Mouse (Mus musculus): ENCODE results near the gene Tjp2. TPM values are rescaled to one million over a fixed set of nuclear protein-coding genes. Genes with fewer than 3 reads are reported as not detected.

Gene Tjp2
- total and polyA plus RNA-seq, 3 experiments, result 9.0 to 17.8 (median 13.7) TPM

DNA sequence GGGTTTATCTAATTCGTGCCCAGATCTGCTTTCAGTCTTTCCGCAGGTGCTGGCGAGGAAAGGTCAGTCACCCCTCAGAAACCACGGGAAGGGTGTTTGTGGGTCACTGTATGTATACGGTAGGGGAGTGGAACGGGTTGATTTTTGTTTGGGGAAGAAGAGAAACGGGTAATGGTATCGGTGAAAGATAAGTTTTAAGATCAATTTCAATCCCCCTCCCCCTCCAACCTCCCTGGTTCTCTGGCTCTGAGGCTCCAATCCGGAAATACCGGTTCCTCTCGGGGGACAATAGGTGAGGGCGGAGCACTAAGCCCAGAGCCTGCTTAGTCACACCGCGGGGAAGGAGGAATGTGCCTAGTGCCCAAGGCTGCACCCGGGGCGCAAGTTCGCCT, 471 bp upstream of the Tjp2 start:
- no peak for TF ChIP-seq ZKSCAN1 (IDR thresholded peaks at IDR 0.05; ENCODE audit: borderline replicate concordance, low read depth, low read length)
- TF ChIP-seq BHLHE40 (IDR thresholded peaks at IDR 0.05; ENCODE audit: low read depth, low read length), result peak; percentile 53; the same call in 1 of the 2 replicates
- no peak for TF ChIP-seq MYC (IDR thresholded peaks at IDR 0.05; ENCODE audit: low read depth, low read length)
- TF ChIP-seq ELF1 (IDR thresholded peaks at IDR 0.05; ENCODE audit: low read depth, low read length), result peak; percentile 84
- peak; percentile 62 for TF ChIP-seq POLR2A (IDR thresholded peaks at IDR 0.05; ENCODE audit: low read depth, low read length)
- peak; percentile 48; the same call in 1 of the 2 replicates for TF ChIP-seq TCF12 (IDR thresholded peaks at IDR 0.05; ENCODE audit: low read depth, low read length)
- peak; percentile 54; the same call in 1 of the 2 replicates for TF ChIP-seq IRF4 (IDR thresholded peaks at IDR 0.05; ENCODE audit: low read depth, low read length)

GRCm38 (mm10) chr19:24223851-24224251, 979 bp downstream of the Tjp2 start:
- H3K9me3 ChIP-seq (replicated peaks; ENCODE audit: low read length), result no peaks in the 10 kb centered on the region
- no peaks in the 10 kb centered on the region for H3K36me3 ChIP-seq (replicated peaks in 1 of 2; ENCODE audit: control insufficient read depth in 1 of 2, insufficient read depth in 1 of 2, low read length in 1 of 2)
- peak overlapping the region; percentile 74 for H3K4me2 ChIP-seq (ENCODE audit: insufficient read depth, low read depth, poor library complexity, severe bottlenecking)
- dilution Hi-C loops (cut with MboI; ENCODE audit: extremely low pct_ligation_motif_present, extremely low pct_unique_long_range_greater_than_20kb, low sequenced_read_pairs) (no loop called here), in situ Hi-C loops (cut with MboI; ENCODE audit: low pct_ligation_motif_present, low pct_unique_long_range_greater_than_20kb, low sequenced_read_pairs) (no loop called here)
- H3K9ac ChIP-seq (ENCODE audit: insufficient read depth, low read depth), result peak overlapping the region; percentile 68
- 0 out of 2 replicates have a peak, but pooled peaks cover 4% of the 10 kb centered on the region for H3K79me2 ChIP-seq (replicated peaks; ENCODE audit: control insufficient read depth, extremely low read depth, insufficient read depth, poor library complexity, severe bottlenecking)
- H3K4me1 ChIP-seq (ENCODE audit: control insufficient read depth in 1 of 2, insufficient read depth in 2 of 2), result peaks cover 5 to 38% of the 10 kb centered on the region in 2 experiments
- no peak for DNase-seq (ENCODE audit: extremely low read depth)
- H3K27ac ChIP-seq (ENCODE audit: insufficient read depth, low read depth), result no peak overlapping the region
- H3K4me3 ChIP-seq (replicated peaks in 1 of 3; ENCODE audit: low read depth in 2 of 3, low read length in 2 of 3, poor library complexity in 1 of 3), result peak overlapping the region; percentile 60 to 91 (median 74)
- no peaks in the 10 kb centered on the region for H3K27me3 ChIP-seq (replicated peaks)
- TF ChIP-seq MEF2A (IDR thresholded peaks at IDR 0.05; ENCODE audit: borderline replicate concordance, low read depth, low read length) (no peak), CTCF (conservative IDR thresholded peaks at IDR 0.05 in 1 of 2, IDR thresholded peaks at IDR 0.05 in 1 of 2; ENCODE audit: low read depth in 2 of 2, low read length in 2 of 2) (no peak), JUN (IDR thresholded peaks at IDR 0.05; ENCODE audit: insufficient read depth, low read depth, low read length) (no peak), MAZ (IDR thresholded peaks at IDR 0.05; ENCODE audit: low read depth, low read length) (no peak), ZKSCAN1 (IDR thresholded peaks at IDR 0.05; ENCODE audit: borderline replicate concordance, low read depth, low read length) (no peak), ZC3H11A (IDR thresholded peaks at IDR 0.05; ENCODE audit: low read depth, low read length) (no peak), E2F4 (IDR thresholded peaks at IDR 0.05; ENCODE audit: insufficient replicate concordance, low read depth, low read length) (no peak), ELF1 (IDR thresholded peaks at IDR 0.05; ENCODE audit: low read depth, low read length) (no peak), USF2 (conservative IDR thresholded peaks at IDR 0.05; ENCODE audit: low read depth, low read length) (no peak), KAT2A (IDR thresholded peaks at IDR 0.05; ENCODE audit: insufficient replicate concordance, low read length) (no peak), MAX (IDR thresholded peaks at IDR 0.05; ENCODE audit: low read length) (no peak), UBTF (IDR thresholded peaks at IDR 0.05; ENCODE audit: low read depth, low read length) (no peak), IRF4 (IDR thresholded peaks at IDR 0.05; ENCODE audit: low read depth, low read length) (no peak), POLR2AphosphoS2 (IDR thresholded peaks at IDR 0.05; ENCODE audit: low read depth, low read length) (no peak), ZNF384 (IDR thresholded peaks at IDR 0.05; ENCODE audit: low read depth, low read length) (no peak), BHLHE40 (IDR thresholded peaks at IDR 0.05; ENCODE audit: low read depth, low read length) (no peak), MAFK (IDR thresholded peaks at IDR 0.05; ENCODE audit: insufficient replicate concordance, low read length) (no peak), TCF12 (IDR thresholded peaks at IDR 0.05; ENCODE audit: low read depth, low read length) (no peak), ZMIZ1 (IDR thresholded peaks at IDR 0.05; ENCODE audit: low read depth, low read length) (no peak), CHD1 (IDR thresholded peaks at IDR 0.05; ENCODE audit: low read depth, low read length) (no peak)

More for the DNA sequence above, 471 bp upstream of the Tjp2 start:
- DNase-seq (ENCODE audit: extremely low read depth), result peak; percentile 88
- peak overlapping the region; percentile 64 for H3K9ac ChIP-seq (ENCODE audit: insufficient read depth, low read depth)
- H3K4me2 ChIP-seq (ENCODE audit: insufficient read depth, low read depth, poor library complexity, severe bottlenecking), result peak overlapping the region; percentile 40
- H3K79me2 ChIP-seq (replicated peaks; ENCODE audit: control insufficient read depth, extremely low read depth, insufficient read depth, poor library complexity, severe bottlenecking), result 0 out of 2 replicates have a peak, but pooled peaks cover 4% of the 10 kb centered on the region
- dilution Hi-C loops (cut with MboI; ENCODE audit: extremely low pct_ligation_motif_present, extremely low pct_unique_long_range_greater_than_20kb, low sequenced_read_pairs) (no loop called here), in situ Hi-C loops (cut with MboI; ENCODE audit: low pct_ligation_motif_present, low pct_unique_long_range_greater_than_20kb, low sequenced_read_pairs) (no loop called here)
- peak overlapping the region; percentile 60 to 91 (median 74) for H3K4me3 ChIP-seq (replicated peaks in 1 of 3; ENCODE audit: low read depth in 2 of 3, low read length in 2 of 3, poor library complexity in 1 of 3)
- H3K27ac ChIP-seq (ENCODE audit: insufficient read depth, low read depth), result peak overlapping the region; percentile 70
- no peaks in the 10 kb centered on the region for H3K27me3 ChIP-seq (replicated peaks)
- no peaks in the 10 kb centered on the region for H3K36me3 ChIP-seq (replicated peaks in 1 of 2; ENCODE audit: control insufficient read depth in 1 of 2, insufficient read depth in 1 of 2, low read length in 1 of 2)
- peaks cover 5 to 26% of the 10 kb centered on the region in 2 experiments for H3K4me1 ChIP-seq (ENCODE audit: control insufficient read depth in 1 of 2, insufficient read depth in 2 of 2)
- H3K9me3 ChIP-seq (replicated peaks; ENCODE audit: low read length), result no peaks in the 10 kb centered on the region
